22 mouse cellular contexts compared by ENCODE assay signal in the genomic region with DNA sequence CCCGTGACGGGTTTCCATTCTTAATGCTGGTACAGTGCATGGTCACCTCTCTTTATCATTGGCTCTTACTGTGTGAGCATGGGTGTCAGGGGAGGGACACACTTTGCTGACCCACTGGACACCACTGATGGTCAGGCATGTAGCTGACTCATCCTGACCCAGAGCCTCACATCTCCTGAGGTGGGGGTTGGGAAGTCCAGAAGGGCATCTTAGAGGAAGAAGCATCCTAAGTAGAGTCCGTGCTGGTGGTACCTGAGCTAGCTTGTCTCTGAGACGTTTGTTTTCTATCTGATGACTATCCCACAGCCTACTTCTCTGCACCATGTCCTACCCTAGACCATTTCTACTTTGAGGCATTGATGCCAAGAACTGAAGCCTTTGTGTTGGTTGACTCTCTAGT.
A peak's percentile ranks its signal among the peaks of the same experiment; 100 is the strongest.
DNase-seq lines count a peak whose midpoint lies in the region; ATAC-seq and TF ChIP-seq lines count a peak whose summit lies in the region.
"Had no signal": no experiment of that assay in that cellular context is flagged by ENCODE, and none has a peak within 500 bp of the region (broad histone marks: within the 10 kb centered on the region; RNA-seq: fewer than 3 reads in every experiment).

No protein-coding gene starts in this region.

- intact Hi-C loops in gastrocnemius, adult 2 months (cut with DNase I) = no loop called here

- H3K4me3 ChIP-seq in gastrocnemius, adult 2 months = no peak overlapping the region
- no peak overlapping the region for H3K4me3 ChIP-seq in layer of hippocampus, adult 2 months
- no peak overlapping the region for H3K4me3 ChIP-seq in midbrain, embryonic 13.5 days (replicated peaks)
- no peak overlapping the region for H3K4me3 ChIP-seq in midbrain, embryonic 10.5 days
- H3K4me3 ChIP-seq in stomach, embryonic 14.5 days (ENCODE audit: low read depth, low read length) = no peak overlapping the region
- no peak overlapping the region for H3K4me3 ChIP-seq in stomach, postnatal 0 days (ENCODE audit: low read depth, low read length)
- H3K4me3 ChIP-seq: forebrain, embryonic 10.5 days; forebrain, embryonic 13.5 days; hindbrain, embryonic 10.5 days; hindbrain, embryonic 15.5 days had no signal

- no peak for ATAC-seq in midbrain, embryonic 13.5 days
- no peak for ATAC-seq in stomach, embryonic 14.5 days (ENCODE audit: insufficient number of reproducible peaks, insufficient read depth, low FRiP score, low read depth)
- no peak for ATAC-seq in stomach, postnatal 0 days (ENCODE audit: low FRiP score, low TSS enrichment)
- ATAC-seq: activated CD4-positive, CD25-positive, alpha-beta regulatory T cell, adult 4 months; forebrain, embryonic 13.5 days; forebrain, postnatal 0 days had no signal

- DNase-seq in gastrocnemius, postnatal 10 days = peak; percentile 2
- no peak for DNase-seq in gastrocnemius, adult 2 months
- DNase-seq in layer of hippocampus, postnatal 10 days (ENCODE audit: low spot score in 2 of 2) = peak; percentile 2 to 8
- no peak for DNase-seq in layer of hippocampus, adult 2 months (ENCODE audit: low spot score in 2 of 2)
- DNase-seq in midbrain, embryonic 10.5 days (ENCODE audit: low spot score) = no peak
- DNase-seq in stomach, postnatal 0 days (ENCODE audit: low spot score) = no peak
- DNase-seq: adrenal gland, adult 8-10 months; adrenal gland, postnatal 25 days; cerebellum, adult 18-20 months; cerebellum, adult 9-10 months; cerebellum, postnatal 14 days; forebrain, postnatal 0 days; gastrocnemius, postnatal 36 days; heart, postnatal 36 days had no signal

- no peaks in the 10 kb centered on the region for H3K9me3 ChIP-seq in midbrain, embryonic 13.5 days
- H3K9me3 ChIP-seq in midbrain, embryonic 10.5 days (replicated peaks) = no peaks in the 10 kb centered on the region
- no peaks in the 10 kb centered on the region for H3K9me3 ChIP-seq in stomach, embryonic 14.5 days (ENCODE audit: control insufficient read depth, low read depth, low read length)
- H3K9me3 ChIP-seq in stomach, postnatal 0 days (ENCODE audit: control insufficient read depth, low read length) = no peaks in the 10 kb centered on the region
- H3K9me3 ChIP-seq: forebrain, embryonic 10.5 days; forebrain, embryonic 13.5 days; hindbrain, embryonic 10.5 days; hindbrain, embryonic 15.5 days had no signal

- H3K9ac ChIP-seq in midbrain, embryonic 13.5 days (replicated peaks) = no peak overlapping the region
- no peak overlapping the region for H3K9ac ChIP-seq in stomach, embryonic 14.5 days (replicated peaks; ENCODE audit: low read depth, low read length)
- no peak overlapping the region for H3K9ac ChIP-seq in stomach, postnatal 0 days (ENCODE audit: low read length)
- H3K9ac ChIP-seq: forebrain, postnatal 0 days; hindbrain, embryonic 15.5 days had no signal

- no peak for TF ChIP-seq CTCF in gastrocnemius, adult 2 months (IDR thresholded peaks at IDR 0.05)
- TF ChIP-seq CTCF in layer of hippocampus, adult 2 months (conservative IDR thresholded peaks at IDR 0.05) = no peak
- no peak for TF ChIP-seq CTCF in stomach, postnatal 0 days (IDR thresholded peaks at IDR 0.05; ENCODE audit: low read depth)

- no peak for TF ChIP-seq EP300 in stomach, postnatal 0 days (optimal IDR thresholded peaks at IDR 0.05)

- WGBS in midbrain, embryonic 13.5 days = 96% methylated on average over 4 of the region's 4 CpGs
- WGBS in midbrain, embryonic 10.5 days = 96% methylated on average over 4 of the region's 4 CpGs
- 90% methylated on average over 4 of the region's 4 CpGs for WGBS in stomach, embryonic 14.5 days
- 88% methylated on average over 4 of the region's 4 CpGs for WGBS in stomach, postnatal 0 days

- H3K4me1 ChIP-seq in midbrain, embryonic 13.5 days (replicated peaks) = peaks cover 48% of the 10 kb centered on the region
- H3K4me1 ChIP-seq in midbrain, embryonic 10.5 days = peaks cover 40% of the 10 kb centered on the region
- peaks cover 37% of the 10 kb centered on the region for H3K4me1 ChIP-seq in stomach, embryonic 14.5 days (ENCODE audit: control insufficient read depth, insufficient read depth, low read length)
- peaks cover 9% of the 10 kb centered on the region; the same call in 1 of the 2 replicates for H3K4me1 ChIP-seq in stomach, postnatal 0 days (replicated peaks; ENCODE audit: control insufficient read depth, insufficient read depth)

- H3K27me3 ChIP-seq in midbrain, embryonic 13.5 days = no peaks in the 10 kb centered on the region
- 0 out of 2 replicates have a peak, but pooled peaks cover 10% of the 10 kb centered on the region for H3K27me3 ChIP-seq in midbrain, embryonic 10.5 days (ENCODE audit: low read depth, poor library complexity, severe bottlenecking)
- no peaks in the 10 kb centered on the region for H3K27me3 ChIP-seq in stomach, embryonic 14.5 days (ENCODE audit: control insufficient read depth, insufficient read depth, low read length)
- no peaks in the 10 kb centered on the region for H3K27me3 ChIP-seq in stomach, postnatal 0 days (ENCODE audit: control insufficient read depth, insufficient read depth, low read length)
- H3K27me3 ChIP-seq: forebrain, embryonic 13.5 days; hindbrain, embryonic 15.5 days had no signal

- H3K36me3 ChIP-seq in midbrain, embryonic 13.5 days = peaks cover 49% of the 10 kb centered on the region
- peaks cover 80% of the 10 kb centered on the region for H3K36me3 ChIP-seq in midbrain, embryonic 10.5 days
- H3K36me3 ChIP-seq in stomach, embryonic 14.5 days (ENCODE audit: control insufficient read depth, insufficient read depth, low read length) = peaks cover 6% of the 10 kb centered on the region; the same call in 1 of the 2 replicates
- H3K36me3 ChIP-seq in stomach, postnatal 0 days (ENCODE audit: control insufficient read depth, insufficient read depth, low read length) = no peaks in the 10 kb centered on the region; the same call in 1 of the 2 replicates

- H3K27ac ChIP-seq in gastrocnemius, adult 2 months = no peak overlapping the region
- no peak overlapping the region for H3K27ac ChIP-seq in layer of hippocampus, adult 2 months
- peak overlapping the region; percentile 45; the same call in 1 of the 2 replicates for H3K27ac ChIP-seq in midbrain, embryonic 13.5 days
- H3K27ac ChIP-seq in midbrain, embryonic 10.5 days (replicated peaks) = no peak overlapping the region
- peak overlapping the region; percentile 48; the same call in 1 of the 2 replicates for H3K27ac ChIP-seq in stomach, embryonic 14.5 days (ENCODE audit: low read length)
- no peak overlapping the region for H3K27ac ChIP-seq in stomach, postnatal 0 days (replicated peaks)
- H3K27ac ChIP-seq: forebrain, embryonic 10.5 days; hindbrain, embryonic 10.5 days had no signal

- no peak overlapping the region for H3K4me2 ChIP-seq in midbrain, embryonic 13.5 days (replicated peaks)
- no peak overlapping the region for H3K4me2 ChIP-seq in stomach, embryonic 14.5 days (replicated peaks; ENCODE audit: low read depth, low read length)
- H3K4me2 ChIP-seq in stomach, postnatal 0 days (replicated peaks; ENCODE audit: low read depth) = no peak overlapping the region
- H3K4me2 ChIP-seq: forebrain, embryonic 13.5 days; heart, embryonic 11.5 days; hindbrain, embryonic 15.5 days had no signal

Comparison
In these comparisons a context has a peak if more than half of its experiments do, and no peak if none do; other contexts are left out.
1. DNase-seq: peak in gastrocnemius, postnatal 10 days (single experiment) and layer of hippocampus, postnatal 10 days (2 of 2); none in gastrocnemius, adult 2 months (single experiment), layer of hippocampus, adult 2 months (0 of 2), midbrain, embryonic 10.5 days (single experiment) and stomach, postnatal 0 days (single experiment).
2. H3K27ac ChIP-seq: peak in midbrain, embryonic 13.5 days (single experiment) and stomach, embryonic 14.5 days (single experiment); none in gastrocnemius, adult 2 months (single experiment), layer of hippocampus, adult 2 months (single experiment), midbrain, embryonic 10.5 days (single experiment) and stomach, postnatal 0 days (single experiment).